Mouse (Mus musculus): ENCODE results near the gene Golga7b.

DNA sequence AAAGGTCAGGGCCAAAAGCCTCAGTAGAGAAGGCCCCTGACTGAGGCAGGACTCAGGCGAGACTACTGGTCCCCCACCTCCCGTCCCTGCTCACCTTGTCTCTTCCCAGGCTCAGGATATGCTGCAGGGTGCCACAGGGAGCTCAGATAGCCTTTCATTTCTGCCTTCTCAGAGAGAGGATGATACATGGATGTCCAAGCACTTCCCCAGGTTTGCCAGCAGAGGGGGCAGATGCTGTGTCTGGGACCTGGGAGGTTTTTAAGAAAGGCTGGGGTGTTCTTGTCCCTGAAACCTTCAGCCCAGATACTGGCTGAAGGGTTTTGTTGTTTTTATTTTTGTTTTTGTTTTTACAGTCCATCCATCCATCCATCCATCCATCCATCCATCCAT lies 30.0 kb upstream of the Golga7b start:
- TF ChIP-seq POLR2A (IDR thresholded peaks at IDR 0.05; ENCODE audit: extremely low read depth, insufficient read depth, low read length) (no peak), CTCF (IDR thresholded peaks at IDR 0.05; ENCODE audit: extremely low read depth, insufficient read depth, low read length) (peak; percentile 81)

Data from cortical plate, adult 2 months (tissue).